Mouse (Mus musculus): ENCODE results near the gene Naip2.
"Not testable (repeated sequence)": the region's sequence is repeated elsewhere in the genome, so short reads cannot be mapped to it uniquely, and the experiment has no call there.

DNA sequence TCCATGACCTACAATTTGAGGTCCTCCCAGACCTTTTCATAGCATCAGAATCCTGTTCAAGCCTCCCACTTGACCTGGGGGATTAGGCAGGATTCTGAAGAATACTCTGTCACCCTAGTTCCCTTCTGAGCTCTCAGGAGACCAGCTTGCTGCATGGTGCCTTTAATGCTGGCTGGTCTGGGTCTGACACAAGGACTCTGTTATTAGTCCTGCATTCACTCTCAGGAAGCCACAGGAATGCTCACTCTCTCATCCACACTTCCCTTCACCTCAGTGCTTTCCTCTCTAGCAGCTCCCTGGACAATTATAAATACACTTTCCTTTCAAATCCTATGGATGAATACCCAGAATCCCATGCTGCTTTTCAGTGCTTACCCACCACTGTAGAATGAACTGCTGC lies 39.4 kb downstream of the Naip2 start:
- TF ChIP-seq CTCF (IDR thresholded peaks at IDR 0.05; ENCODE audit: borderline replicate concordance, insufficient read depth, low read length); POLR2A (IDR thresholded peaks at IDR 0.05; ENCODE audit: low read depth, low read length): not testable (repeated sequence)

Measured in embryonic fibroblast, embryonic 13.5 days (primary cell).